Mouse (Mus musculus): ENCODE results near the gene Ppm1b. TPM values are rescaled to one million over a fixed set of nuclear protein-coding genes. Genes with fewer than 3 reads are reported as not detected.

The Ppm1b gene
- polyA plus RNA-seq, 1 experiment, result 67.9 TPM

DNA sequence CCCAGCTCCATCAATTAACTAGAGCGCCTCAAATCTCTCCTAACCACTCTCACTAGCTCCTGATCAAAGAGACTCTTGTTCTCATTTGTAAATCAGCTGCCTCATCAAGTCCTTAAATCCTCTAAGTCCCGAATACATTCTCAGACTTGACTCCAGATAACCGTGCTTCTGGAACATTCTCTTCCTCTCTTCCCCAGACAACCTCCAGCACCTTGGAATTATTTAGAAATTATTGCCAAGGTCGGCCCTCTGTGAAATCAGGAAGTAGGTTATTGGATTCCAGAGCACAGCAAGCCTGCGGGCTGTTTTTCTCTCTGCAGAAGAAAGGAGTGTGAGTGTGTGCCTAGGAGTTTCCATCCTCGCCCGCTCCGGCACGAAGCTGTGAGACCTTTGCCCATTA, 20.2 kb upstream of the Ppm1b start:
- no peak overlapping the region for H3K4me3 ChIP-seq (replicated peaks; ENCODE audit: control insufficient read depth, low read depth, low read length)
- TF ChIP-seq CTCF (IDR thresholded peaks at IDR 0.05; ENCODE audit: control insufficient read depth, insufficient read depth, low read length) (no peak), POLR2A (IDR thresholded peaks at IDR 0.05; ENCODE audit: borderline replicate concordance, control insufficient read depth, low read depth, low read length) (no peak)
- no peak overlapping the region for H3K27ac ChIP-seq (ENCODE audit: control insufficient read depth, insufficient read depth, low read depth, low read length, poor library complexity)
- no peaks in the 10 kb centered on the region; the same call in 1 of the 2 replicates for H3K4me1 ChIP-seq (ENCODE audit: control insufficient read depth, insufficient read depth, low read length)
- 79% methylated on average over 9 of the region's 9 CpGs for WGBS

DNA sequence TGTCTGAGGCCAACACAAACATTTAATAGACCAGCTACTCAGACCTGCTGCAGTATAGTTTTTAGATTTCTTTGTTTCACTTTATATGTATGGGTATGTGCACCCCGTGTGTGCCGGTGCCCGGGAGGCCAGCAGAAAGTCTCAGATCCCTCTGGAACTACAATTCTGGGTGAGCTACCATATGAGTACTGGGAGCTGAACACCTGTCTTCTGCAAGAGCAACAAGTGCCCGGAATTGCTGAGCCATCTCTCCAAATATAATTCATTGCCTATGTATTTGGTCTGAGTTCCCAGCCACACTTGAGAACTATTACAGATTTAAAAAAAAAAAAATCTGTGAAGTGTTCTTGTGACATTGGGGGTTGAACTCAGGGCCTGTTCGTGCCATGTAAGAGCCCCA, 19.7 kb upstream of the Ppm1b start:
- 91% methylated on average over 5 of the region's 5 CpGs for WGBS
- Histone ChIP-seq H3K4me1 (ENCODE audit: control insufficient read depth, insufficient read depth, low read length) (peaks cover 2% of the 10 kb centered on the region), H3K27ac (ENCODE audit: control insufficient read depth, insufficient read depth, low read depth, low read length, poor library complexity) (no peak overlapping the region), H3K4me3 (replicated peaks; ENCODE audit: control insufficient read depth, low read depth, low read length) (no peak overlapping the region)
- no peak for TF ChIP-seq POLR2A (IDR thresholded peaks at IDR 0.05; ENCODE audit: borderline replicate concordance, control insufficient read depth, low read depth, low read length)
- no peak for TF ChIP-seq CTCF (IDR thresholded peaks at IDR 0.05; ENCODE audit: control insufficient read depth, insufficient read depth, low read length)

DNA sequence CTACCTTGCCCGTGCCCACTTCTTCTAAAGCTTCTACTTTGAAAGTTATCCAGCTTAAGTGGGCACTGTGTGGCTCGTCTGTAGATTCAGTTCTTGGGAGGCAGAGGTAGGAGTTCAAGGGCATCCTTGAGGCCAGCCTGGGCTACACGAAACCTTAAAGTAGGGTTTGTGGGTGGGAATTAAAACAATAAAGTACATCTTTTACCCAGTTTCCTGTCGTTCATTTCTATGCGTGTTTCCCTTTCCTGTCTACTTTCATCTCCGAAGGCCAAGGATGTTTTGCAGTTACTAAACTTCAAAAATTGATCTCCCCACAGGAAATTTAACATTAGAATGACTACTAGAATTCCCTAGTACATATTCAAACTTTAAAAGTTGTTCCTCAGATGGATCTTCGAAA, 19.3 kb upstream of the Ppm1b start:
- Histone ChIP-seq H3K4me1 (ENCODE audit: control insufficient read depth, insufficient read depth, low read length) (peaks cover 2% of the 10 kb centered on the region), H3K4me3 (replicated peaks; ENCODE audit: control insufficient read depth, low read depth, low read length) (no peak overlapping the region), H3K27ac (ENCODE audit: control insufficient read depth, insufficient read depth, low read depth, low read length, poor library complexity) (no peak overlapping the region)
- no peak for TF ChIP-seq CTCF (IDR thresholded peaks at IDR 0.05; ENCODE audit: control insufficient read depth, insufficient read depth, low read length)
- TF ChIP-seq POLR2A (IDR thresholded peaks at IDR 0.05; ENCODE audit: borderline replicate concordance, control insufficient read depth, low read depth, low read length), result no peak
- WGBS, result 71% methylated on average over 7 of the region's 7 CpGs

DNA sequence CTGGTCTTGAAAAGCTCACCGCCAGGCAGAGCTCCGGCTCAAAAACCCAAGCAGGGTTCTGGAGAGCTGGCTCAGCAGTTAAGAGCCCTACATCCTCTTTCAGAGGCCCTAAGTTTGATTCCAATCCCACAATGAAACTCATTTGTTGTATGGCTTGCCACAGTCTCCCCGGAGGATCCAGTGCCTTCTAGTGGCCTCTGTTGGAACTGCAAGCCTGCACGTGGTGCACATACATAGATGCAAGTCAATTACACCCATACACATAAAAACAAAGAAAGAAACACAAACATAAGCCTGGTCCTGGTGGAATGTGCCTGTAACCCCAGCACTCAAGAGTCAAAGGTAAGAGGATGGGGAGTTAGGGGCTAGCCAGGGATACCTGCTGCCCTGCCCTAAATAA, 18.3 kb upstream of the Ppm1b start:
- 96% methylated on average over 4 of the region's 4 CpGs for WGBS
- Histone ChIP-seq H3K27ac (ENCODE audit: control insufficient read depth, insufficient read depth, low read depth, low read length, poor library complexity) (no peak overlapping the region), H3K4me1 (ENCODE audit: control insufficient read depth, insufficient read depth, low read length) (peaks cover 2% of the 10 kb centered on the region), H3K4me3 (replicated peaks; ENCODE audit: control insufficient read depth, low read depth, low read length) (no peak overlapping the region)
- peak; percentile 26; the same call in 1 of the 2 replicates for TF ChIP-seq CTCF (IDR thresholded peaks at IDR 0.05; ENCODE audit: control insufficient read depth, insufficient read depth, low read length)
- no peak for TF ChIP-seq POLR2A (IDR thresholded peaks at IDR 0.05; ENCODE audit: borderline replicate concordance, control insufficient read depth, low read depth, low read length)

DNA sequence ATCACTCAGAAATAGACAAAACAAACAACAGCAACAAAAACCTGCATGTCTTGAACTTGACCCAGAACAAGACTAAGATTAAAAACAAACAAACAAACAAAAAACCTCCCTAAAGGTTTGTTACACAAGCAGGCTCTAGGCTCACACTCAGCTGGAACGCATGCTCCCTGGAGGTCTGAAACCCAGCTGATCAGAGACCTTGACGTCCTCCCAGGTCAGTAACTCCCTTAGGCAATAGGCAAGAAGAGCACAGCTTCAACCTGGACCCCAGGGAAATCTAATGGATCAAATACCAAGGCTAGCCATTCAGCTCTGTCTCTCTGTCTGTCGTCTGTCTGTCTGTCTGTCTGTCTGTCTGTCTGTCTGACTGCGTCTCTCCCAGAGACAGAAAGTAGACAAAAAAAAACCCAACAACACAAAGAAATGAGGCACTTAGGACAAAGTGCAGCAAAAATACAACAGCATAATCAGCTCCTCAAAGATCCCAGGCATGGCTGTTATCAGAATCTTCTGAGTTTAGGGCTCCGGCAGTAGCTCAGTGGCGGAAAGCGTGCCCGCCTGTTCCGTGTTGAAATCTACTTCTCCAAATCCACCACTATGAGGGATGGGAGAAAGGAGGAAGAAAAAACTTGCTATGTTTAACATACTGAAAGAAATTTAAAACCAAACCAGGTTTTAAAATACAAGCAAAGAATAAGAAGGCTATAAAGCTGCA, 16.4 kb upstream of the Ppm1b start:
- Histone ChIP-seq H3K4me3 (replicated peaks; ENCODE audit: control insufficient read depth, low read depth, low read length) (no peak overlapping the region), H3K4me1 (ENCODE audit: control insufficient read depth, insufficient read depth, low read length) (peaks cover 2% of the 10 kb centered on the region), H3K27ac (ENCODE audit: control insufficient read depth, insufficient read depth, low read depth, low read length, poor library complexity) (no peak overlapping the region)
- TF ChIP-seq POLR2A (IDR thresholded peaks at IDR 0.05; ENCODE audit: borderline replicate concordance, control insufficient read depth, low read depth, low read length) (no peak), CTCF (IDR thresholded peaks at IDR 0.05; ENCODE audit: control insufficient read depth, insufficient read depth, low read length) (no peak)
- WGBS, result 56% methylated on average over 9 of the region's 9 CpGs

DNA sequence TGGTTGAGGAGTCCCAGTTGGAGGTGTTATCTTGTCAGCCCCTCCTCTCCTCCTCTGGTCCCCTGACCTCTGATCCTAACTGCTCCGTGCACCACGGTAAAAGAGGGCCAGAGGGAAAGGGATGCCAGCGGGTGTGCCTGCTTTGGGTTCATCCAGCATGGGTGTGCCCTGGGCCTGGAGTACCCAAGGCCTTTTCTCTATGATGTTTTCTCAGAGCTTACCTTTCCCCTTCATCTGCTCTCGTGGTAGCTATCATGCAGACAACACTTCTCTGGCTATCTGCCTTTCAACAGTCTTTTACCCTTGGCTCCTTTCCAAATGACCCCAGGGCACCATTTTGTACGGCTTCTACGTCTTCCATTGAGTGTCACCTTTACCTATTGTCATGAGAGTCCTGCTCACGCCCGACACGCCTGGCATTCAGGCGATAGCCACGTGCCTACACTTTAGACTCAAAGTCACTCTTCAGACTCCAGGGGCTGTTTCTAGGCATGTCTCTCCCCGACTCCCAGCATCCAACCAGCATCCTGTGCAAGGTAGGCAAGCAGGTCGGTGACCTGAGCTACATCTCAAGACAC, 15.2 kb upstream of the Ppm1b start:
- 80% methylated on average over 13 of the region's 13 CpGs for WGBS

DNA sequence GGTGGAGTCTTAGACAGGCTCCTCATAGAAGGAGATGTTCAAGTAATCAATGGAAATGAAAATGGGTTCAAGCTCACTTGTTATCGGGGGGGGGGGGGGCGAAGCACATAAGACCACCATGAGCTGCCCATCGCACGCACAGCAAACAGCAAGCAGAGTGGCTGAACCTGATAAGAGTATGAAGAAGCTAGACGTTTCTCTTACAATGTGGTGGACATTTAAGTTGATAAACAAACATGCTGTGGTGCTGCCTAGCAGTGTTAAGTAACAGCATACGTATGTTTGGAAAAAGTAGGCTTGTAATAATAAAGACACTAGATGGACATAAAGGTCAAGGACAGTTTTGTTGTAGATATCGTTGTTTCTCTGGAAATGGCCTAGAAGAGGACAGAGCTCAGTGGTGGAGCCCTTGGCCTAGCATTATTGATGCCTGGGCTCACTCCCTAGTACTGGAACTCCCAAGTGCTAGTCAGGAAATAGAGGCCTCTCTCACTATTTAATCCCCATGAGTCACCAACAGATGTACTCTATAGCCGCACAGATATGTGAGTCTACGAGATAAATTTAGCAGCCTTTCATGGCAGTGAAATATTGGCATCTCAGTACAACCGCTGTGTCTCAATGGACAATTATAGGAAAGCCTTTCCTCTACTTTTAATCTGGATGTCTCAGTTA, 14.0 kb upstream of the Ppm1b start:
- Histone ChIP-seq H3K4me3 (replicated peaks; ENCODE audit: control insufficient read depth, low read depth, low read length) (no peak overlapping the region), H3K4me1 (ENCODE audit: control insufficient read depth, insufficient read depth, low read length) (peaks cover 2% of the 10 kb centered on the region), H3K27ac (ENCODE audit: control insufficient read depth, insufficient read depth, low read depth, low read length, poor library complexity) (no peak overlapping the region; the same call in none of the 2 replicates)
- 59% methylated on average over 10 of the region's 10 CpGs for WGBS
- TF ChIP-seq CTCF (IDR thresholded peaks at IDR 0.05; ENCODE audit: control insufficient read depth, insufficient read depth, low read length) (no peak), POLR2A (IDR thresholded peaks at IDR 0.05; ENCODE audit: borderline replicate concordance, control insufficient read depth, low read depth, low read length) (no peak)

More for the DNA sequence above, 15.2 kb upstream of the Ppm1b start:
- H3K4me3 ChIP-seq (replicated peaks; ENCODE audit: control insufficient read depth, low read depth, low read length), result no peak overlapping the region
- H3K27ac ChIP-seq (ENCODE audit: control insufficient read depth, insufficient read depth, low read depth, low read length, poor library complexity), result peak overlapping the region; percentile 13
- TF ChIP-seq CTCF (IDR thresholded peaks at IDR 0.05; ENCODE audit: control insufficient read depth, insufficient read depth, low read length) (no peak), POLR2A (IDR thresholded peaks at IDR 0.05; ENCODE audit: borderline replicate concordance, control insufficient read depth, low read depth, low read length) (no peak)
- H3K4me1 ChIP-seq (ENCODE audit: control insufficient read depth, insufficient read depth, low read length), result peaks cover 2% of the 10 kb centered on the region

DNA sequence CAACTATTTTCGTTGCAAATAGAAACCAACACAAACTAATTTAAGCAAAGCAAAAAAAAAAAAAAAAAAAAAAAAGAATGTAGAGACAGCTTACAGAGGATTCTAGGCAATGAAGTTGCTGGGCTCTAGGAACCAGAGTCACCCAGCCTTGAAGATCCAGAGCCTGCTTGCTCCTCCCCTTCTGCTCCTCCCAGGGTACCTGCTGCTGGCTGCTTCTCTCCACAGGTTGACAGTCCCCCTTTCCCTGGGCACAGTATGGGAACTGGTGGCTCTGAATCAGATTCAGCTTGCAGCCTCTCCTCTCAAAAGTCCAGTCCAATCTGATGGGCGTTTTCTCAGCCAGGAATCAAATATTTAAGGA, 13.5 kb upstream of the Ppm1b start:
- no peak overlapping the region for H3K27ac ChIP-seq (ENCODE audit: control insufficient read depth, insufficient read depth, low read depth, low read length, poor library complexity)
- WGBS, result 59% methylated on average over 2 of the region's 2 CpGs
- no peak overlapping the region for H3K4me3 ChIP-seq (replicated peaks; ENCODE audit: control insufficient read depth, low read depth, low read length)
- no peak for TF ChIP-seq CTCF (IDR thresholded peaks at IDR 0.05; ENCODE audit: control insufficient read depth, insufficient read depth, low read length)
- no peak for TF ChIP-seq POLR2A (IDR thresholded peaks at IDR 0.05; ENCODE audit: borderline replicate concordance, control insufficient read depth, low read depth, low read length)
- peaks cover 2% of the 10 kb centered on the region for H3K4me1 ChIP-seq (ENCODE audit: control insufficient read depth, insufficient read depth, low read length)
